39 mouse cellular contexts compared by ENCODE assay signal in the genomic region with DNA sequence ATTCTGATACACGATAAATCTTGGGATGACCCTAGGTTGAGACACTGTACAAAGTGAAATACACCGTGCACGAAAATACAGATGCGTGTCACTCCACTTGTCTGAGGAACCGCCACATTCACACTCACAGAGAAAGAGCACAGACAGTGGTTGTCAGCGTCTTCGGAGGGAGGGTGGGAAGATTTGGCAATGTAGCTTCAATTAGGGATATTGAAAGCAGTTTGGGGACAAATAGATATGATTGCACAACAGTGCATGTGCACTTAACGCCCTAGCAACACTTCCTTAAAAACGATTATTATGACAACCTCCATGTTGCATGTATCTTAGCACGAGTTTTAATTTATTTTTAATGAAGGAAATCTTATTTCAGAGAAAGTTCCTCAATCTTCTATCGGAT. TPM values are rescaled to one million over a fixed set of nuclear protein-coding genes. Genes with fewer than 3 reads are reported as not detected.
"Had no signal": no experiment of that assay in that cellular context is flagged by ENCODE, and none has a peak within 500 bp of the region (broad histone marks: within the 10 kb centered on the region; RNA-seq: fewer than 3 reads in every experiment).

No protein-coding gene starts in this region.

- DNase-seq: gastrocnemius, adult 2 months; gastrocnemius, postnatal 10 days; gastrocnemius, postnatal 25 days; heart, adult 18-20 months; heart, postnatal 10 days; heart, postnatal 4 days; kidney, adult 11 months; kidney, adult 2 months; kidney, adult 9 months; kidney, postnatal 14 days; kidney, postnatal 36 days; layer of hippocampus, adult 9-11 months; layer of hippocampus, postnatal 36 days; liver had no signal

- H3K4me1 ChIP-seq: heart, embryonic 10.5 days; heart, embryonic 12.5 days; hindbrain, embryonic 10.5 days; hindbrain, embryonic 12.5 days; intestine, embryonic 15.5 days had no signal

- H3K36me3 ChIP-seq: heart, embryonic 10.5 days; heart, embryonic 12.5 days; hindbrain, embryonic 10.5 days; hindbrain, embryonic 12.5 days; intestine, embryonic 15.5 days; kidney, embryonic 15.5 days; limb, embryonic 10.5 days; limb, embryonic 12.5 days had no signal

- H3K4me2 ChIP-seq: heart, embryonic 12.5 days; hindbrain, embryonic 12.5 days; hindbrain, embryonic 14.5 days; intestine, embryonic 15.5 days; kidney, embryonic 15.5 days; limb, embryonic 12.5 days; liver, embryonic 11.5 days had no signal

- H3K27me3 ChIP-seq: heart, embryonic 12.5 days; hindbrain, embryonic 12.5 days; intestine, embryonic 15.5 days; kidney, embryonic 15.5 days had no signal

- ATAC-seq: hindbrain, embryonic 16.5 days; inflammation-experienced regulatory T-cells, adult 6 months; intestine, embryonic 15.5 days had no signal

- H3K27ac ChIP-seq: gastrocnemius, adult 2 months; heart, embryonic 10.5 days; hindbrain, embryonic 10.5 days; hindbrain, embryonic 12.5 days; hindbrain, embryonic 14.5 days; intestine, embryonic 15.5 days; kidney, embryonic 15.5 days; kidney, postnatal 0 days; limb, embryonic 10.5 days; limb, embryonic 12.5 days had no signal

- H3K9me3 ChIP-seq: heart, embryonic 10.5 days; heart, embryonic 12.5 days; hindbrain, embryonic 10.5 days; hindbrain, embryonic 12.5 days; intestine, embryonic 15.5 days; kidney, embryonic 15.5 days; limb, embryonic 10.5 days; limb, embryonic 12.5 days had no signal

- H3K9ac ChIP-seq: heart, embryonic 12.5 days; hindbrain, embryonic 12.5 days; hindbrain, embryonic 14.5 days; intestine, embryonic 15.5 days; kidney, embryonic 15.5 days; limb, embryonic 12.5 days had no signal

- H3K4me3 ChIP-seq: gastrocnemius, adult 2 months; heart, embryonic 10.5 days; heart, embryonic 12.5 days; hindbrain, embryonic 10.5 days; hindbrain, embryonic 12.5 days; intestine, embryonic 15.5 days; kidney, embryonic 15.5 days; limb, embryonic 10.5 days; limb, embryonic 12.5 days had no signal

RNA-seq across cellular contexts. Expression of a gene that starts 51.8 kb away (rescaled TPM):
- total RNA-seq: gastrocnemius, adult 2 months; gastrocnemius, postnatal 10 days; gastrocnemius, postnatal 25 days; heart, adult 18-20 months; heart, postnatal 10 days; heart, postnatal 25 days; heart, postnatal 4 days; layer of hippocampus, adult 18-20 months; layer of hippocampus, adult 8-10 months; layer of hippocampus, postnatal 14 days; layer of hippocampus, postnatal 36 days; left cerebral cortex, adult 18-20 months; left cerebral cortex, adult 8-10 months; left cerebral cortex, postnatal 14 days; left cerebral cortex, postnatal 36 days had no signal
- polyA plus RNA-seq: frontal cortex, adult 2 months; heart, embryonic 12.5 days; heart, embryonic 14.5 days; heart, embryonic 16.5 days; hindbrain, embryonic 10.5 days; hindbrain, embryonic 12.5 days; hindbrain, embryonic 14.5 days; hindbrain, embryonic 16.5 days; inflammation-experienced regulatory T-cells, adult 6 months; intestine, embryonic 15.5 days; kidney, embryonic 15.5 days; kidney, postnatal 0 days; large intestine, adult 2 months; liver, embryonic 11.5 days had no signal
